Mouse (Mus musculus): ENCODE measurements around the gene Myl3. TPM values are rescaled to one million over a fixed set of nuclear protein-coding genes. Genes with fewer than 3 reads are reported as not detected.

Myl3 gene
- polyA plus RNA-seq, 1 experiment from 2014 or later, result 1.4 TPM

GRCm38 (mm10) chr9:110775269-110776022, 33.8 kb downstream of the Myl3 start:
- H3K27ac ChIP-seq, result no peak overlapping the region
- peaks cover 2% of the 10 kb centered on the region for H3K4me1 ChIP-seq (replicated peaks)
- H3K9ac ChIP-seq, result no peak overlapping the region
- H3K4me2 ChIP-seq, result no peak overlapping the region
- H3K4me3 ChIP-seq, result no peak overlapping the region
- ATAC-seq (ENCODE audit: low FRiP score), result no peak
- H3K36me3 ChIP-seq, result no peaks in the 10 kb centered on the region
- H3K9me3 ChIP-seq, result no peaks in the 10 kb centered on the region
- H3K27me3 ChIP-seq, result peaks cover 7% of the 10 kb centered on the region
- WGBS, result 78% methylated on average over 10 of the region's 10 CpGs

- H3K36me3 ChIP-seq, result no peaks in the 10 kb centered on the region
- no peak overlapping the region for H3K4me3 ChIP-seq
- H3K27me3 ChIP-seq, result peaks cover 9% of the 10 kb centered on the region
- no peak for ATAC-seq (ENCODE audit: low FRiP score)
- H3K9me3 ChIP-seq, result no peaks in the 10 kb centered on the region
- H3K27ac ChIP-seq, result no peak overlapping the region
- WGBS, result 86% methylated on average over 1 of the region's 1 CpGs
- peaks cover 14% of the 10 kb centered on the region for H3K4me1 ChIP-seq (replicated peaks)
- no peak overlapping the region for H3K9ac ChIP-seq
- no peak overlapping the region for H3K4me2 ChIP-seq
Measured at GRCm38 (mm10) chr9:110778100-110778499, 36.4 kb downstream of the Myl3 start.

GRCm38 (mm10) chr9:110778559-110778958, 36.9 kb downstream of the Myl3 start:
- H3K27ac ChIP-seq, result no peak overlapping the region
- no peak overlapping the region for H3K9ac ChIP-seq
- ATAC-seq (ENCODE audit: low FRiP score), result no peak
- no peaks in the 10 kb centered on the region for H3K36me3 ChIP-seq
- 84% methylated on average over 7 of the region's 7 CpGs for WGBS
- no peaks in the 10 kb centered on the region for H3K9me3 ChIP-seq
- no peak overlapping the region for H3K4me3 ChIP-seq
- peaks cover 9% of the 10 kb centered on the region for H3K27me3 ChIP-seq
- no peak overlapping the region for H3K4me2 ChIP-seq
- peaks cover 14% of the 10 kb centered on the region for H3K4me1 ChIP-seq (replicated peaks)

- H3K9ac ChIP-seq, result no peak overlapping the region
- WGBS, result 60% methylated on average over 5 of the region's 5 CpGs
- no peak overlapping the region for H3K4me3 ChIP-seq
- H3K27ac ChIP-seq, result no peak overlapping the region
- H3K4me1 ChIP-seq (replicated peaks), result peaks cover 14% of the 10 kb centered on the region
- H3K27me3 ChIP-seq, result peaks cover 9% of the 10 kb centered on the region
- no peaks in the 10 kb centered on the region for H3K9me3 ChIP-seq
- H3K4me2 ChIP-seq, result no peak overlapping the region
- ATAC-seq (ENCODE audit: low FRiP score), result no peak
- no peaks in the 10 kb centered on the region for H3K36me3 ChIP-seq
Measured at GRCm38 (mm10) chr9:110779242-110779913, 37.7 kb downstream of the Myl3 start.

GRCm38 (mm10) chr9:110781256-110781721, 39.6 kb downstream of the Myl3 start:
- H3K4me3 ChIP-seq, result peak overlapping the region; percentile 47
- peaks cover 9% of the 10 kb centered on the region for H3K27me3 ChIP-seq
- peak; percentile 96 for ATAC-seq (ENCODE audit: low FRiP score)
- no peaks in the 10 kb centered on the region for H3K9me3 ChIP-seq
- H3K9ac ChIP-seq, result peak overlapping the region; percentile 81
- peaks cover 14% of the 10 kb centered on the region for H3K4me1 ChIP-seq (replicated peaks)
- peak overlapping the region; percentile 81 for H3K27ac ChIP-seq
- 0% methylated on average over 42 of the region's 43 CpGs for WGBS
- H3K36me3 ChIP-seq, result no peaks in the 10 kb centered on the region
- peak overlapping the region; percentile 71 for H3K4me2 ChIP-seq

- H3K9ac ChIP-seq, result peak overlapping the region; percentile 81
- peak overlapping the region; percentile 47 for H3K4me3 ChIP-seq
- peak; percentile 81 for ATAC-seq (ENCODE audit: low FRiP score)
- no peaks in the 10 kb centered on the region for H3K36me3 ChIP-seq
- no peaks in the 10 kb centered on the region for H3K9me3 ChIP-seq
- peaks cover 14% of the 10 kb centered on the region for H3K4me1 ChIP-seq (replicated peaks)
- H3K27ac ChIP-seq, result peak overlapping the region; percentile 81
- 0% methylated on average over 23 of the region's 23 CpGs for WGBS
- H3K27me3 ChIP-seq, result peaks cover 9% of the 10 kb centered on the region
- H3K4me2 ChIP-seq, result peak overlapping the region; percentile 71
Measured at GRCm38 (mm10) chr9:110781731-110782130, 40.1 kb downstream of the Myl3 start.

- Histone ChIP-seq H3K9me3 (no peaks in the 10 kb centered on the region), H3K36me3 (no peaks in the 10 kb centered on the region), H3K27ac (no peak overlapping the region), H3K4me1 (replicated peaks) (peaks cover 14% of the 10 kb centered on the region), H3K4me3 (no peak overlapping the region), H3K27me3 (peaks cover 9% of the 10 kb centered on the region), H3K4me2 (no peak overlapping the region), H3K9ac (no peak overlapping the region)
- ATAC-seq (ENCODE audit: low FRiP score), result no peak
- WGBS, result 27% methylated on average over 1 of the region's 1 CpGs
Measured at GRCm38 (mm10) chr9:110783611-110784010, 42.0 kb downstream of the Myl3 start.

- H3K36me3 ChIP-seq, result no peaks in the 10 kb centered on the region
- no peak overlapping the region for H3K4me2 ChIP-seq
- no peaks in the 10 kb centered on the region for H3K27me3 ChIP-seq
- WGBS, result 93% methylated on average over 3 of the region's 3 CpGs
- no peak overlapping the region for H3K9ac ChIP-seq
- no peak overlapping the region for H3K4me3 ChIP-seq
- ATAC-seq (ENCODE audit: low FRiP score), result no peak
- H3K27ac ChIP-seq, result no peak overlapping the region
- H3K4me1 ChIP-seq (replicated peaks), result no peaks in the 10 kb centered on the region
- H3K9me3 ChIP-seq, result no peaks in the 10 kb centered on the region
Measured at GRCm38 (mm10) chr9:110788169-110788568, 46.5 kb downstream of the Myl3 start.

GRCm38 (mm10) chr9:110790462-110790861, 48.8 kb downstream of the Myl3 start:
- no peak overlapping the region for H3K4me2 ChIP-seq
- no peaks in the 10 kb centered on the region for H3K4me1 ChIP-seq (replicated peaks)
- no peaks in the 10 kb centered on the region for H3K9me3 ChIP-seq
- no peaks in the 10 kb centered on the region for H3K27me3 ChIP-seq
- H3K4me3 ChIP-seq, result no peak overlapping the region
- H3K27ac ChIP-seq, result no peak overlapping the region
- 70% methylated on average over 4 of the region's 4 CpGs for WGBS
- H3K36me3 ChIP-seq, result no peaks in the 10 kb centered on the region
- ATAC-seq (ENCODE audit: low FRiP score), result no peak
- H3K9ac ChIP-seq, result no peak overlapping the region

GRCm38 (mm10) chr9:110797013-110797412, 55.4 kb downstream of the Myl3 start:
- H3K4me3 ChIP-seq, result no peak overlapping the region
- no peak overlapping the region for H3K4me2 ChIP-seq
- H3K9me3 ChIP-seq, result no peaks in the 10 kb centered on the region
- no peak overlapping the region for H3K9ac ChIP-seq
- ATAC-seq (ENCODE audit: low FRiP score), result no peak
- WGBS, result 84% methylated on average over 10 of the region's 10 CpGs
- no peaks in the 10 kb centered on the region for H3K4me1 ChIP-seq (replicated peaks)
- no peak overlapping the region for H3K27ac ChIP-seq
- H3K27me3 ChIP-seq, result no peaks in the 10 kb centered on the region
- H3K36me3 ChIP-seq, result no peaks in the 10 kb centered on the region

- 94% methylated on average over 14 of the region's 14 CpGs for WGBS
- H3K4me1 ChIP-seq (replicated peaks), result no peaks in the 10 kb centered on the region
- no peaks in the 10 kb centered on the region for H3K36me3 ChIP-seq
- H3K4me2 ChIP-seq, result no peak within 1 kb of the TSS
- no peak within 1 kb of the TSS for H3K27ac ChIP-seq
- H3K4me3 ChIP-seq, result no peak within 1 kb of the TSS
- no peak for ATAC-seq (ENCODE audit: low FRiP score)
- no peak within 1 kb of the TSS for H3K9ac ChIP-seq
- no peaks in the 10 kb centered on the region for H3K27me3 ChIP-seq
- no peaks in the 10 kb centered on the region for H3K9me3 ChIP-seq
Measured at GRCm38 (mm10) chr9:110797866-110798265, 56.2 kb downstream of the Myl3 start, which contains the start of gene Prss42. TSS of gene Prss42 (plus strand) at chr9:110798166.

- H3K4me3 ChIP-seq, result no peak overlapping the region
- H3K27ac ChIP-seq, result no peak overlapping the region
- WGBS, result 96% methylated on average over 8 of the region's 8 CpGs
- no peaks in the 10 kb centered on the region for H3K27me3 ChIP-seq
- H3K9me3 ChIP-seq, result no peaks in the 10 kb centered on the region
- H3K4me2 ChIP-seq, result no peak overlapping the region
- no peaks in the 10 kb centered on the region for H3K36me3 ChIP-seq
- H3K9ac ChIP-seq, result no peak overlapping the region
- ATAC-seq (ENCODE audit: low FRiP score), result no peak
- H3K4me1 ChIP-seq (replicated peaks), result no peaks in the 10 kb centered on the region
Measured at GRCm38 (mm10) chr9:110800834-110801479, 59.3 kb downstream of the Myl3 start.
